Mouse (Mus musculus) heart, embryonic 14.5 days (tissue): ENCODE measurements around the gene Pdlim4. TPM values are rescaled to one million over a fixed set of nuclear protein-coding genes. Genes with fewer than 3 reads are reported as not detected.

Experiments used
- ATAC-seq: fragments of 200-750 bp; cut with Nextera tagmentation; 2 replicates; pipeline ENCODE4 v1.8.0; 2017; ENCODE audit warnings: low read depth, moderate TSS enrichment; ENCODE audit not compliant: insufficient number of reproducible peaks, insufficient read depth, low FRiP score
- H3K27ac ChIP-seq, 2 experiments: fragments of 200-500 bp in 1 of 2; fragments of 300-500 bp in 1 of 2; sonication (generic) in 1 of 2; replicated peaks in 1 of 2; 2 replicates each; pipeline ENCODE4 v1.5.1; 2012 to 2014; ENCODE audit warnings: low read depth in 2 of 2, low read length in 2 of 2, control low read depth in 1 of 2, mild to moderate bottlenecking in 1 of 2, mixed read lengths in 1 of 2; ENCODE audit not compliant: control insufficient read depth in 1 of 2, insufficient read depth in 1 of 2
- H3K27me3 ChIP-seq: fragments of 300-500 bp; sonication (generic); 2 replicates; pipeline ENCODE4 v1.6.1; 2014; ENCODE audit warnings: mild to moderate bottlenecking, low read length, control low read depth; ENCODE audit not compliant: control insufficient read depth, insufficient read depth
- H3K36me3 ChIP-seq: fragments of 300-500 bp; sonication (generic); 2 replicates; pipeline ENCODE4 v1.6.1; 2014; ENCODE audit warnings: mild to moderate bottlenecking, control low read depth, low read length, mixed read lengths; ENCODE audit not compliant: control insufficient read depth, insufficient read depth
- H3K4me1 ChIP-seq, 2 experiments: fragments of 200-500 bp in 1 of 2; fragments of 300-500 bp in 1 of 2; sonication (generic) in 1 of 2; 2 replicates each; pipeline ENCODE4 v1.6.1; 2012 to 2014; ENCODE audit warnings: low read length in 2 of 2, control low read depth in 1 of 2, mixed read lengths in 1 of 2; ENCODE audit not compliant: control insufficient read depth in 2 of 2, insufficient read depth in 2 of 2
- H3K4me2 ChIP-seq: fragments of 300-500 bp; sonication (generic); 2 replicates; pipeline ENCODE4 v1.6.1; 2014; ENCODE audit warnings: mild to moderate bottlenecking, low read length
- H3K4me3 ChIP-seq, 2 experiments: fragments of 200-500 bp in 1 of 2; fragments of 300-500 bp in 1 of 2; sonication (generic) in 1 of 2; 2 replicates each; pipeline ENCODE4 v1.5.1; 2012 to 2014; ENCODE audit warnings: low read length in 2 of 2, mild to moderate bottlenecking in 2 of 2, control low read depth in 1 of 2, low read depth in 1 of 2, moderate library complexity in 1 of 2; ENCODE audit not compliant: control insufficient read depth in 1 of 2, insufficient read depth in 1 of 2
- H3K9ac ChIP-seq: fragments of 300-500 bp; sonication (generic); 2 replicates; pipeline ENCODE4 v1.6.1; 2014; ENCODE audit warnings: mild to moderate bottlenecking, low read length
- H3K9me3 ChIP-seq: fragments of 300-500 bp; sonication (generic); 2 replicates; pipeline ENCODE4 v1.6.1; 2016; ENCODE audit warnings: low read length, control low read depth; ENCODE audit not compliant: control insufficient read depth
- WGBS: fragments of 180-500 bp; shearing (Covaris S2); extraction: QIAGEN DNeasy Blood & Tissue Kit; methylation state at CpG from one replicate; pipeline ENCODE4 v1.1.7; 2014; 5-methylcytosine and 5-hydroxymethylcytosine counted together
- polyA plus RNA-seq: library from polyadenylated mRNA; unstranded; fragments of >200 nt; fragmentation: Nextera tagmentation; extraction: Ambion mirVana; gene quantifications from 2 replicates; pipeline ENCODE4 v1.2.1, GENCODE M21; 2014

The Pdlim4 gene
- polyA plus RNA-seq, 1 experiment from 2014 or later: 14.6 TPM

DNA sequence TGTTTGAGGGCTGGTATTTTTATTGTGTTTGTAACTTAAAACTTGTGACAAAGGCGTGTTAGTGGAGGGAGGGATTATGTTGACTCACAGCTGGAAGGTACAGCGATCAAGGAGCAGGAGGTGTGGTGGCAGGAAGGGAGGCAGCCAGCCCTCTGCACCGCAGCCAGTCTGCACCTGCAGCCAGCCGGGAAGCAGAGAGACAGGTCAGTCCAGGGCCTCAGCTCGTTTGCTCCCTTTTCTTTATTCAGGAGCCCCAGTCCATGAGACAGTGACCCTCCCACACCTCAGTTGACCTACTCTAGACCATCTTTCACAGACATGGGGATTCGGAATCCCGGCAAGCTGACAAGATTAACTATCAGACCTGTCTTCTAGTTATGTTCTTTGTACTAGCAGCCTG lies 11.6 kb upstream of the Pdlim4 start:
- H3K27me3 ChIP-seq: 0 out of 2 replicates have a peak, but pooled peaks cover 1% of the 10 kb centered on the region
- no peaks in the 10 kb centered on the region for H3K36me3 ChIP-seq
- H3K9me3 ChIP-seq: no peaks in the 10 kb centered on the region
- H3K4me1 ChIP-seq: no peaks in the 10 kb centered on the region
- no peak overlapping the region for H3K4me2 ChIP-seq
- no peak overlapping the region for H3K27ac ChIP-seq
- no peak overlapping the region for H3K9ac ChIP-seq
- no peak overlapping the region for H3K4me3 ChIP-seq
- 32% methylated on average over 7 of the region's 7 CpGs for WGBS
- ATAC-seq: no peak

DNA sequence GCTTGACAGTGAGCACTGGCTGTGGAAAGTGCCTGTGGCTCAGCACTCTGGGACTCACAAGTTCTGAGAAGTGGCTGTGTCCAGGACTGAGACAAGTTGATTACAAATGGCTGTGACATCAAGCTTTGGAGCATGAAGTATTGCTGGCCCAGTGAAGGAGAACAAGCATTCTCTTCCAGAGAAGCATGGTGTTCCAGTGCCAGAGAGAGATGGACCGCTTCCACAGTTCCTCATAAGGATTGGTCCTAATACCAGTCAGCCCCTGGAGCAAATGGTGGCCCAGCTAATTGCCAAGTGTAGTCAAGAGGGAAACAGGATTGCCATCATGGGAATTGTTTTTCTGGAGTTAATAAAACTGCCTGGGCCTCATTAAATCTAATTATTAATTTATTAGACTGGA lies 7.3 kb upstream of the Pdlim4 start:
- H3K27ac ChIP-seq: no peak overlapping the region
- peaks cover 16% of the 10 kb centered on the region for H3K27me3 ChIP-seq
- no peak overlapping the region for H3K4me3 ChIP-seq
- no peaks in the 10 kb centered on the region for H3K36me3 ChIP-seq
- H3K4me2 ChIP-seq: no peak overlapping the region
- H3K4me1 ChIP-seq: peaks cover 18 to 20% of the 10 kb centered on the region in 2 experiments
- no peaks in the 10 kb centered on the region for H3K9me3 ChIP-seq
- ATAC-seq: no peak
- 97% methylated on average over 1 of the region's 1 CpGs for WGBS
- H3K9ac ChIP-seq: no peak overlapping the region

DNA sequence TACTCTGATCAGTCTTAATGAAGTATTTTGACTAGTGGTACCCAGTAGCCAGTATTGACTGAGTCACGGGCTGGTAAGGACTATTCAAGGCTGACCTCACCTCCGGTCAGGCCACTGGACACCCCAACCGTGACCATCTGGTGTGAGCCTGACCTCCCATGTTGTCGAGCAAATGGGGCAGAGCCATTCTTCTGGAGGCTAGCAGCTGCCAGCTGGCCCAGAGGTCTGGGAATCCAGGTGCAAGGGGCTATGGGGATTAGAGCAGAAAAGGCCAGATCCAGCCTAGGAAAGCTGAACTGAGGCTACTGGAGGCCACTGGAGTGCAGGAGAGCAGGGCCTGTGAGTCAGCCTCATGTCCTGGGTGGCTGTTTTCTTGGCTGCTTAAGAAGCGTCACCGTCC lies 6.5 kb upstream of the Pdlim4 start:
- WGBS: 85% methylated on average over 6 of the region's 6 CpGs
- H3K36me3 ChIP-seq: no peaks in the 10 kb centered on the region
- peaks cover 18 to 20% of the 10 kb centered on the region in 2 experiments for H3K4me1 ChIP-seq
- no peak overlapping the region for H3K4me3 ChIP-seq
- H3K27me3 ChIP-seq: peaks cover 23% of the 10 kb centered on the region
- no peak overlapping the region for H3K9ac ChIP-seq
- ATAC-seq: no peak
- no peak overlapping the region for H3K27ac ChIP-seq
- no peak overlapping the region for H3K4me2 ChIP-seq
- H3K9me3 ChIP-seq: no peaks in the 10 kb centered on the region

DNA sequence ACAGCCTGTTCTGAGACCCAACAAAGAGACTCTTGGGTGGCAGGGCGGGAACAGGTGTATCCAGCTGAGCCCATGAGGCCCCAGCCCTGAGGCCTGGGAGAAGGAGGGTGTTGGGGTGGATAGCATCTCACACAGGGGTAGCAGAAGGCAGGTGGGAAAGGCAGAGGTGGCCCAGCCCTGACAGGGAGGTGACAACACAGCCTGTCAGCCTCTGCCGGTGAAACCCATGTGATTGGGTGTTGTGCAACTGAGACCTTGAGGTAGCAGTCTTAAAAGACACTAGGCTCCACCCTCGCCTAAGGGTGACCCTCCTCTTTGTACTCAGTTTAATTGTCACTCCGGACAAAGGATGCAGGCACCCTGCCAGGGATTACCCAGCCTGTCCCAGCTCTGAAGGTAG lies 4.5 kb upstream of the Pdlim4 start:
- peaks cover 23 to 29% of the 10 kb centered on the region in 2 experiments for H3K4me1 ChIP-seq
- peaks cover 36% of the 10 kb centered on the region for H3K27me3 ChIP-seq
- no peak overlapping the region for H3K4me2 ChIP-seq
- H3K27ac ChIP-seq: no peak overlapping the region
- H3K9ac ChIP-seq: no peak overlapping the region
- no peaks in the 10 kb centered on the region for H3K36me3 ChIP-seq
- H3K9me3 ChIP-seq: no peaks in the 10 kb centered on the region
- H3K4me3 ChIP-seq: no peak overlapping the region
- ATAC-seq: no peak
- 44% methylated on average over 4 of the region's 4 CpGs for WGBS

DNA sequence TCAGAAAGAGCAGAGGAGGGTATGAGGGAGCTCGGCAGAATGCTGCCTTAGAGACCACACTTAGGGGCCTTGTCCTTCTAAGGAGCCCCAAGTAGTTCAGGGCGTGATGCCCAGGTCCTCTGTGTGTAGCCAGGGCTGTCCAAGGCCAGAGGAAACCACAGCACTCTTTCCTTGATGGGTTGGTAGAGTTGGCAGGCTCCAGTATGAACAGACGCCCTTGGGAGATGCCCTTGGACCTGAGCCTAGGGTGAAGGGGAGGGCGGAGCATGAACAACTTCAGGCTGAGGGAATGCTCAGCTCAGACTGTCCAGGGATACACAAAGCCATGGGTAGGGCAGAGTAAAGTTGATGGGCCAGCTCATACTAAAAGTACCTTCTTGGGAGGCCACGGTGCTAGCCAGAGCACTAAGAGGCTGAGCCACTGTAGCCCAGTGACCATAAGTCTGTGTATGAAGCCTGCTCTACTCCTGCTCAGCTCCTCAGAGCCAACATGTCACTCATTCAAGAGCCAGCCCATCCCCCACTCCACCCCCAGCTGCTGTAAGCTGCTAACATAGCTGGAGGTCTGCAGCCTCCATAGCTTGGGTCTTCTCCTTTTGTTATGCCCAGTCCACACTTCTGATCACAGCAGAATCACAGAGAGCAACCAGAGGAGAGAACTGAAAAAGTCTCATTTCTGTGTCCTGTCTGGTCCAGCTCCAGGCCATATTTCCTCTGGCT lies 3.1 kb upstream of the Pdlim4 start:
- Histone ChIP-seq H3K27me3 (peaks cover 45% of the 10 kb centered on the region), H3K4me2 (no peak overlapping the region), H3K9ac (no peak overlapping the region), H3K4me1 (peaks cover 34 to 39% of the 10 kb centered on the region in 2 experiments), H3K36me3 (no peaks in the 10 kb centered on the region), H3K4me3 (no peak overlapping the region), H3K27ac (no peak overlapping the region), H3K9me3 (no peaks in the 10 kb centered on the region)
- ATAC-seq: no peak
- WGBS: 79% methylated on average over 5 of the region's 5 CpGs

DNA sequence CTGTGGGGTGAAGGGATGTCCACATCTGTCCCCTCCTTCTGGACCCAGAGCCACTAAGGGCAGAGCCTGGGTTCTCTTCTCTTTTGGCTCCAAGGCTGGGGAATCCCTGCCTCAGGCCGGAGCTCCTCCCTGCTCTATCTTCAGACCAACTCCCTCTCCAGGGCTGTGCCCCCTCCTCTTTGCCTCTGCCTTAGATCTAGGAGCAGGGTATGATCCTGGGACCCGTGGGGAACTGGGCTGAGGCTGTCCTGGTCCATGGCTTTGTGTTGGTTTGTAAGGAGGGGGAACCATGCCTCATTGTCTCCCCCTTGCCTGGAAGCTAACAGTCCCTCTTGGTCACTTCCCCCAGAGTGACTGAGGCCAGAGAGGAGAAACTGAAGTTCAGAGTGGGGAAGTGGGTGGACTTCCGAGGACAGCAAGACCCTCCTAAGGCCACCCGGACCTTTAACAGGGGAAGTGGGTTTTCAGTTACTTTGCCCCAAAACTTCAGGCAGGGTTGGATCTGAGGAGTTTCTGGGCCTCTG lies 756 bp downstream of the Pdlim4 start:
- H3K9me3 ChIP-seq: no peaks in the 10 kb centered on the region
- H3K36me3 ChIP-seq: no peaks in the 10 kb centered on the region
- ATAC-seq: no peak
- H3K27me3 ChIP-seq: peaks cover 45% of the 10 kb centered on the region
- peaks cover 38 to 47% of the 10 kb centered on the region in 2 experiments for H3K4me1 ChIP-seq
- peak overlapping the region; percentile 53 to 54; a peak in 3 of 4 replicates for H3K4me3 ChIP-seq
- WGBS: 38% methylated on average over 4 of the region's 4 CpGs
- no peak overlapping the region; the same call in 1 of the 2 replicates for H3K9ac ChIP-seq
- H3K4me2 ChIP-seq: peak overlapping the region; percentile 95
- no peak overlapping the region for H3K27ac ChIP-seq

DNA sequence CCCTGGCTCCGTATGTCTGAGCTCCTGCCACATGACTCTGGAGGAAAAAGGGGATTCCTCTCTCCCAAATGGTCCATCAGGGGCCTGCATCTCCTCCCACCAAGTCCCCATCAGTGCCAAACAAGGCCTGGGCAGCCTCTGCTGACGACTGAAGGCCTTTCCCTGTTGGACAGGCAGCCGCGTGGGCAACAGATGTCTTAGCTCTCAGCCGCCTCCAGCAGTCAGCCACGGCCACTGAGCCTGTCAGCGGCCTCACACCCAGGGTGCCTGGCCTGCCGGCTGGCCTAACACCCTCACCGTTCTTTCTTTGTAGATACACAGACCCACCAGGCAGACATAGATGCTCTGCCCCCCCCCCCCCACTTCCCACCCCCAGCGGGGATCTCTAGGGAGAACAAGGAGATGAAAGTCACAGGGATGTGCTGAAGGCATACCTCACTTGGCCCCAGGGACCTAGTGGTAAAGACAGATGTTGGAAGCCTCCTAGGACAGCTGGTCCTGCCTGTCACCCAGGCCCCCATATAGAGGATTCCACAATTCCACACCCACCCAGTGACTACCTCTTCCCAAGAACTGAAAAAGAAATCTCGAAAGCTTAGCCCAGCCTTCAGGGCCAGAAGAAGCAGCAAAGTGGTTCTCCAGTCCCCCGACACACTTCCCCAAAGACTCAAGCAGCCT lies 1.4 kb downstream of the Pdlim4 start:
- H3K9me3 ChIP-seq: no peaks in the 10 kb centered on the region
- WGBS: 24% methylated on average over 12 of the region's 12 CpGs
- no peak overlapping the region; the same call in 1 of the 2 replicates for H3K9ac ChIP-seq
- H3K4me3 ChIP-seq: no peak overlapping the region
- H3K36me3 ChIP-seq: no peaks in the 10 kb centered on the region
- H3K27me3 ChIP-seq: peaks cover 45% of the 10 kb centered on the region
- no peak for ATAC-seq
- H3K4me1 ChIP-seq: peaks cover 35 to 46% of the 10 kb centered on the region in 2 experiments
- peak overlapping the region; percentile 95; the same call in 1 of the 2 replicates for H3K4me2 ChIP-seq
- no peak overlapping the region for H3K27ac ChIP-seq
